39 mouse cellular contexts compared by ENCODE assay signal in the genomic region with DNA sequence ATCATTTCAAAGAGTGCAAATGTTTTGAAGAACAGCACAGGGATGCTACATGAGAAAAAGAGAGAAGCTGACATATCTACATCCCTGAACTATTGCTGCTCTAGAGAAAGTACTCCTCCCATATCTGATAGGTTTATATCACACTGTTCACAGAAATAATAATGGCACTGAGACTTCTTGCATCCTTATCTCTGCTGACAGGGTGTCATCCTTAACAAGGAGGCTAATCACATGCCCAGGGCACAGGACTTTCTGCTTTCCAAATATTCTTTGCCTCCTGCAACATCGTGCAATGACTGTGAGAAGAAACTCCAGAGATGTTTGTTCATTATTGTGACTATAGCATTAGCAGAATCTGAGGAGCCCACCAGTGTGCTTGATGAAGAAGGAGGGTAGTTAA. TPM values are rescaled to one million over a fixed set of nuclear protein-coding genes. Genes with fewer than 3 reads are reported as not detected.
"Had no signal": no experiment of that assay in that cellular context is flagged by ENCODE, and none has a peak within 500 bp of the region (broad histone marks: within the 10 kb centered on the region; RNA-seq: fewer than 3 reads in every experiment).

No protein-coding gene starts in this region.

- ATAC-seq: forebrain, embryonic 13.5 days; forebrain, embryonic 14.5 days; forebrain, embryonic 15.5 days; forebrain, embryonic 16.5 days; forebrain, postnatal 0 days had no signal

- H3K27ac ChIP-seq: embryonic facial prominence, embryonic 10.5 days; embryonic facial prominence, embryonic 12.5 days; embryonic facial prominence, embryonic 13.5 days; embryonic facial prominence, embryonic 15.5 days; forebrain, embryonic 10.5 days; forebrain, embryonic 12.5 days; forebrain, embryonic 13.5 days; forebrain, embryonic 15.5 days; gastrocnemius, adult 2 months; heart, adult 2 months had no signal

- H3K4me1 ChIP-seq: embryonic facial prominence, embryonic 10.5 days; embryonic facial prominence, embryonic 12.5 days; embryonic facial prominence, embryonic 13.5 days; embryonic facial prominence, embryonic 15.5 days; forebrain, embryonic 10.5 days; forebrain, embryonic 12.5 days; forebrain, embryonic 13.5 days; forebrain, embryonic 15.5 days had no signal

- H3K4me3 ChIP-seq: embryonic facial prominence, embryonic 10.5 days; embryonic facial prominence, embryonic 12.5 days; embryonic facial prominence, embryonic 13.5 days; embryonic facial prominence, embryonic 15.5 days; erythroblast, embryonic 14.5 days; forebrain, embryonic 10.5 days; forebrain, embryonic 12.5 days; forebrain, embryonic 13.5 days; forebrain, embryonic 15.5 days; gastrocnemius, adult 2 months; heart, adult 2 months had no signal

- DNase-seq: cerebellum, adult 2 months; cerebellum, adult 8-10 months; cerebellum, adult 9-10 months; cerebellum, adult 9-11 months; cerebellum, postnatal 10 days; cerebellum, postnatal 14 days; cerebellum, postnatal 25 days; cerebellum, postnatal 36 days; embryo, embryonic 11 days; forebrain, postnatal 0 days; gastrocnemius, adult 2 months; gastrocnemius, postnatal 10 days; gastrocnemius, postnatal 14 days; gastrocnemius, postnatal 25 days; gastrocnemius, postnatal 36 days; heart, adult 11 months; heart, adult 18-20 months; heart, adult 2 months had no signal

- H3K27me3 ChIP-seq: embryonic facial prominence, embryonic 12.5 days; embryonic facial prominence, embryonic 13.5 days; embryonic facial prominence, embryonic 15.5 days; forebrain, embryonic 12.5 days; forebrain, embryonic 13.5 days; forebrain, embryonic 15.5 days had no signal

- H3K9ac ChIP-seq: embryonic facial prominence, embryonic 12.5 days; embryonic facial prominence, embryonic 13.5 days; embryonic facial prominence, embryonic 15.5 days; forebrain, embryonic 12.5 days; forebrain, embryonic 13.5 days; forebrain, embryonic 15.5 days; forebrain, postnatal 0 days had no signal

- H3K4me2 ChIP-seq: embryonic facial prominence, embryonic 12.5 days; embryonic facial prominence, embryonic 13.5 days; embryonic facial prominence, embryonic 15.5 days; forebrain, embryonic 12.5 days; forebrain, embryonic 13.5 days; forebrain, embryonic 15.5 days had no signal

- H3K36me3 ChIP-seq: embryonic facial prominence, embryonic 10.5 days; embryonic facial prominence, embryonic 12.5 days; embryonic facial prominence, embryonic 13.5 days; embryonic facial prominence, embryonic 15.5 days; forebrain, embryonic 10.5 days; forebrain, embryonic 12.5 days; forebrain, embryonic 15.5 days had no signal

- H3K9me3 ChIP-seq: embryonic facial prominence, embryonic 15.5 days; forebrain, embryonic 12.5 days had no signal

RNA-seq across cellular contexts. Expression of a gene that starts 0.9 kb away (rescaled TPM):
- total RNA-seq: forebrain, postnatal 0 days; gastrocnemius, adult 18-20 months; gastrocnemius, adult 2 months; gastrocnemius, adult 8-10 months; gastrocnemius, postnatal 10 days; gastrocnemius, postnatal 14 days; gastrocnemius, postnatal 25 days; gastrocnemius, postnatal 36 days; gastrocnemius, postnatal 4 days; heart, adult 18-20 months; heart, adult 2 months had no signal
- polyA plus RNA-seq: cerebellum, adult 2 months; cortical plate, adult 2 months; embryonic facial prominence, embryonic 10.5 days; embryonic facial prominence, embryonic 11.5 days; embryonic facial prominence, embryonic 12.5 days; embryonic facial prominence, embryonic 13.5 days; embryonic facial prominence, embryonic 14.5 days; embryonic facial prominence, embryonic 15.5 days; erythroblast, embryonic 14.5 days; forebrain, embryonic 10.5 days; forebrain, embryonic 11.5 days; forebrain, embryonic 12.5 days; forebrain, embryonic 13.5 days; forebrain, embryonic 14.5 days; forebrain, embryonic 15.5 days; forebrain, embryonic 16.5 days; forebrain, postnatal 0 days; frontal cortex, adult 2 months; gonadal fat pad, adult 2 months; heart, adult 2 months had no signal

RNA-seq across cellular contexts. Expression of a gene that starts 48.4 kb away (rescaled TPM):
- total RNA-seq: forebrain, postnatal 0 days; gastrocnemius, adult 18-20 months; gastrocnemius, adult 2 months; gastrocnemius, adult 8-10 months; gastrocnemius, postnatal 10 days; gastrocnemius, postnatal 14 days; gastrocnemius, postnatal 25 days; gastrocnemius, postnatal 36 days; gastrocnemius, postnatal 4 days; granulocyte monocyte progenitor cell, adult 5-6 weeks; heart, adult 18-20 months; heart, adult 2 months had no signal
- polyA plus RNA-seq: cerebellum, adult 2 months; cortical plate, adult 2 months; embryonic facial prominence, embryonic 10.5 days; embryonic facial prominence, embryonic 11.5 days; embryonic facial prominence, embryonic 12.5 days; embryonic facial prominence, embryonic 13.5 days; embryonic facial prominence, embryonic 14.5 days; embryonic facial prominence, embryonic 15.5 days; erythroblast, embryonic 14.5 days; forebrain, embryonic 10.5 days; forebrain, embryonic 11.5 days; forebrain, embryonic 12.5 days; forebrain, embryonic 13.5 days; forebrain, embryonic 14.5 days; forebrain, embryonic 15.5 days; forebrain, embryonic 16.5 days; forebrain, postnatal 0 days; frontal cortex, adult 2 months; gonadal fat pad, adult 2 months; heart, adult 2 months had no signal
